Mouse (Mus musculus) ES-E14 (cell line): ENCODE data around the gene Jmjd8.

Source experiments
- CHD2 ChIP-seq: IDR thresholded peaks from 2 replicates; pipeline ENCODE4 v1.6.1; 2014; ENCODE audit warnings: mild to moderate bottlenecking, low read depth, low read length, inconsistent platforms
- HCFC1 ChIP-seq: IDR thresholded peaks from 2 replicates; pipeline ENCODE4 v1.6.1; 2012; ENCODE audit warnings: low read length, inconsistent platforms, borderline replicate concordance; ENCODE audit not compliant: insufficient read depth
- MAFK ChIP-seq: IDR thresholded peaks from 2 replicates; pipeline ENCODE4 v1.6.1; 2014; ENCODE audit warnings: mild to moderate bottlenecking, low read depth, low read length, inconsistent platforms; ENCODE audit not compliant: insufficient read depth
- ZC3H11A ChIP-seq: IDR thresholded peaks from 2 replicates; pipeline ENCODE4 v1.6.1; 2012; ENCODE audit warnings: low read depth, mild to moderate bottlenecking, inconsistent platforms, low read length, borderline replicate concordance
- ZNF384 ChIP-seq: IDR thresholded peaks from 2 replicates; pipeline ENCODE4 v1.6.1; 2012; ENCODE audit warnings: low read depth, low read length, inconsistent platforms

DNA sequence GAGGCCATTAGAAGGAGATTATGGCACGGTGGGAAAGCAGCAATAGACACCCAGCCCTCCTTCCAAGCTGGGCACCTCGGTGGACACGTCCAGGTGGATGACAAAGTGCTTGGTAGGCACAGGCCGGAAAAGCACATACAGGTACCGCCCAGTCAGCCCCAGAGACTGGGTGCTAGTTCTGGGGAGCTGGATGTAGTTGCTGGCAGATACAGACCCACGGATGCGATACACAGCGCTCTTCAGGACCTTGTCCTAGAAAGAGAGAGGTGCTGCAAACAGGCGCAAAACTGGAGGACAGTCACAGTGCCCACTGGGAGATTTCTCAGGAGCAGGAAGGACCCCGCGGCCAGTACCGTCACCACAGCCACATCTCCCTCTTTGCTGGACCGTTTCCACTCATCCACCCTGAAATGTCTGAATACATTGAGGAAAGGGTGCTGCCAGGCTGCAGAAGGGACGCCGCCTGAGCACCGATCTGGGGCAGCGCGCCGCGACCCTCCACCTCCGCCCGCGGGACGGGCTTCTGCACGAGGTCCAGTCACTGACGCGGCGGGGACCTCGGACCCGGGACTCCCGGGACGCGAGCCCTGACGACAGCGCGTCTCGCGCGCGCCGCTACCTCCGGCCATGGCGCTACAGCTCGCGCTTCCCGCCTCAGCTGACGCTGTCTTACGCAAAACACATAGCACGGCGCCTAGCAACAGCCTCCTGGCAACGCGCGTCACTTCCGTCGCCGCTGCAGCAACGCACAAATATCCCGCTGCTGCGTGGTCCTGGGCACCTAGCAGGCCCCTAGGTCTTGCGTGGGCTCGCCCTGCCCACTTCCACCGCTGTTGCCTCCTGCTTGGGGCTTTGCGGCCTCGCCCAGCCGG, 32.4 kb downstream of the Jmjd8 start, which contains the start of gene Wdr90:
- TF ChIP-seq HCFC1 (no peak; the same call in 1 of the 2 replicates), ZNF384 (no peak), CHD2 (no peak), ZC3H11A (no peak), MAFK (no peak)
